Mouse (Mus musculus): Measurements from ENCODE around the gene Por.

GRCm38 (mm10) chr5:135702190-135702589 lies 32.4 kb downstream of the Por start:
- TF ChIP-seq CTCF (IDR thresholded peaks at IDR 0.05; ENCODE audit: control insufficient read depth, insufficient read depth, low read length): no peak
- no peak for TF ChIP-seq POLR2A (IDR thresholded peaks at IDR 0.05; ENCODE audit: borderline replicate concordance, control insufficient read depth, low read depth, low read length)

All from bone marrow, adult 2 months (tissue).